Mouse (Mus musculus): Measurements from ENCODE around the gene Trhde. TPM values are rescaled to one million over a fixed set of nuclear protein-coding genes. Genes with fewer than 3 reads are reported as not detected.

The Trhde gene
- polyA plus RNA-seq (2014; fragmentation: Illumina TruSeq; extraction: RNeasy Lipid Tissue Mini Kit (QIAGEN cat#74804); ENCODE audit: low read depth, low replicate concordance): 1.2 TPM

DNA sequence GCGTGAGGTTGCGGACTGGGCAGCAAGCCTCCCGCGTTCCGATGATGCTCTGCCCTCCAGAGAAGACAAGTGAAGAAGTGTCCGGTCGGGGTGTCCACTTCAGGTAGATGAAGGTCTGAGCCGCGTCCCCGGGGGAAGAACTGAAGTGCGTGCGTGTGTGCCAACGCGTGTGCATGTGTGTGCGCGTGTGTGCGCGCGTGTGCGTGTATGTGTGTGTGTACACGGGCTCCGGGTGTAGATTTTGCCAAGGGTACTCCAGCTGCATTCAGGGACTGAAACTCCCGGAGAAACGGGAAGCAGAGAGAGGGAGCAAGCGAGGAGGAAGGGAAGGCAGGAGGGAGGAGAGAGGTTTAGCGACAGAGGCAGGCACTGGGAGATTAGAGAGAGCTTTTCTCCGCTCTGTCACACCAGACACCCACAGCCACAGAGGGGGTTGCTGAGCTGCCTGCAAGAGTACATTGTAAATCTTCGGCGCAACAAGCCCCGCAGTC lies at the start of gene Trhde:
Trhde (minus strand) TSS at position 147 of the 491 bp plus-strand sequence.

